Mouse (Mus musculus) heart, embryonic 12.5 days (tissue): ENCODE measurements around the gene Snx17. TPM values are rescaled to one million over a fixed set of nuclear protein-coding genes. Genes with fewer than 3 reads are reported as not detected.

Experiments used
- ATAC-seq: fragments of 200-750 bp; cut with Nextera tagmentation; 2 replicates; pipeline ENCODE4 v1.8.0; 2017; ENCODE audit warnings: moderate TSS enrichment, moderate library complexity; ENCODE audit not compliant: insufficient number of reproducible peaks, low FRiP score
- H3K27ac ChIP-seq: fragments of 300-500 bp; sonication (generic); 2 replicates; pipeline ENCODE4 v1.5.1; 2016; ENCODE audit warnings: mild to moderate bottlenecking, moderate library complexity; ENCODE audit not compliant: poor library complexity, severe bottlenecking
- H3K27me3 ChIP-seq: fragments of 300-500 bp; sonication (generic); replicated peaks from 2 replicates; pipeline ENCODE4 v1.6.1; 2016; ENCODE audit warnings: mild to moderate bottlenecking, moderate library complexity
- H3K36me3 ChIP-seq: fragments of 300-500 bp; sonication (generic); 2 replicates; pipeline ENCODE4 v1.6.1; 2016; ENCODE audit warnings: mild to moderate bottlenecking, moderate library complexity
- H3K4me1 ChIP-seq: fragments of 300-500 bp; sonication (generic); replicated peaks from 2 replicates; pipeline ENCODE4 v1.6.1; 2016; ENCODE audit warnings: mild to moderate bottlenecking
- H3K4me2 ChIP-seq: fragments of 300-500 bp; sonication (generic); 2 replicates; pipeline ENCODE4 v1.6.1; 2016; ENCODE audit warnings: mild to moderate bottlenecking, moderate library complexity
- H3K4me3 ChIP-seq: fragments of 300-500 bp; sonication (generic); 2 replicates; pipeline ENCODE4 v1.5.1; 2016; ENCODE audit warnings: mild to moderate bottlenecking
- H3K9ac ChIP-seq: fragments of 300-500 bp; sonication (generic); 2 replicates; pipeline ENCODE4 v1.6.1; 2016; ENCODE audit warnings: mild to moderate bottlenecking, moderate library complexity
- H3K9me3 ChIP-seq: fragments of 300-500 bp; sonication (generic); replicated peaks from 2 replicates; pipeline ENCODE4 v1.6.1; 2016; ENCODE audit warnings: mild to moderate bottlenecking, moderate library complexity
- WGBS: fragments of 180-500 bp; shearing (Covaris S2); methylation state at CpG from one replicate; pipeline ENCODE4 v1.1.7; 2016; 5-methylcytosine and 5-hydroxymethylcytosine counted together
- polyA plus RNA-seq: library from polyadenylated mRNA; unstranded; fragments of >200 nt; fragmentation: Nextera tagmentation; extraction: Ambion mirVana; gene quantifications from 2 replicates; pipeline ENCODE4 v1.2.1, GENCODE M21; 2016

The Snx17 gene
- polyA plus RNA-seq, 1 experiment from 2014 or later, result 112 TPM

DNA sequence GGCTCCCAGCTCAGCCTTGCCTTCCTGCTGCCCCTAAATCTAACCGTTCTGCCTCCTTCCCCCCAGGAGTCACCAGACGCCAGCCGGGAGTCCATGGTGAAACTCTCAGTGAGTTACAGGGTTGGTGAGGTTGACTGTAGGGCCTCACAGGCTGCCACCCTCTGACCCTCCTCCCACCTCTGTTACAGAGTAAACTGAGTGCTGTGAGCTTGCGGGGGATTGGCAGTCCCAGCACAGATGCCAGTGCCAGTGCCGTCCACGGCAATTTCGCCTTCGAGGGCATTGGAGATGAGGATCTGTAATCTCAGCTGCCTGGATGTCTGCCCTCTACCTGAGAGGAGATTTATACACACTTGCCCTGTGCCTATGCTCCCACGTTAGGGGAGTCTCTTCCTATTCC is 5.1 kb downstream of the Snx17 start:
- 81% methylated on average over 9 of the region's 9 CpGs for WGBS
- Histone ChIP-seq H3K27me3 (no peaks in the 10 kb centered on the region), H3K4me2 (no peak overlapping the region), H3K4me1 (peaks cover 27% of the 10 kb centered on the region), H3K36me3 (peaks cover 68% of the 10 kb centered on the region), H3K9ac (no peak overlapping the region), H3K27ac (no peak overlapping the region), H3K9me3 (peaks cover 5% of the 10 kb centered on the region), H3K4me3 (no peak overlapping the region)
- ATAC-seq, result no peak

DNA sequence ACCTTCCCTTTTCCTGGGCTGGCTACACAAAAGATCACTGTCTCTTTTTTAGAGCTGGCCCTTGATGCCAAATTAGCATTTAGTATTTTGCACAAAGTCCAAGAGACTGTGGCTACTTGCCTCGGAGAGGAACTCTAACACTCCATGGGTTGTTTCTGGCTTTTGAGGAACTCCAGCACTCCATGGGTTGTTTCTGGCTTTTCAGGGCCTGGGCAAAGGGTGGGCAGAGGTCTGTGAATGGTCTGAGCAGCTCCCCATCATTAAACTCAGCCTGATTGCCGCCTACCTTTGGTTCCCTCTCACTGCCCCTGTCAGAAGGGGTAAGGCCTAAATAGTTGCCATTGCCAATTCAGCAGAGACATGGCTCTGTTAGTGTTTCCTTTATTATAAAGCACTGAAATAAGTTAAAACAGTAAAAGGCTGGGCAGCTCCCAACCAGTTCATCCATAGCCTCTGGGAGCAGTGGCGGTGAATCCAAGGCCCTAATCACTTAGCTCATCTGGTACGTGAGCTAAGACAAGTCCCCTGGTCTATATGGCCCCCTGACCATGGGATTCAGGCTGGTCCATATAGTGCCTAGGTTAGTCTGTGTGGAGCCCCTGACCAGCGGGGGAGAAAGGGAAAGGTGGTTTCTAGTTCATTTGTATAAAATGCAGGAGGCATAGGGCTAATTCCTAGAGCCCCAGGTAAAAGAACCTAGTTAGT is 5.7 kb downstream of the Snx17 start:
- no peaks in the 10 kb centered on the region for H3K27me3 ChIP-seq
- peaks cover 74% of the 10 kb centered on the region for H3K36me3 ChIP-seq
- H3K4me2 ChIP-seq, result no peak overlapping the region
- peaks cover 5% of the 10 kb centered on the region for H3K9me3 ChIP-seq
- H3K4me1 ChIP-seq, result peaks cover 27% of the 10 kb centered on the region
- H3K4me3 ChIP-seq, result no peak overlapping the region
- 83% methylated on average over 5 of the region's 5 CpGs for WGBS
- no peak overlapping the region for H3K27ac ChIP-seq
- ATAC-seq, result no peak
- no peak overlapping the region for H3K9ac ChIP-seq

DNA sequence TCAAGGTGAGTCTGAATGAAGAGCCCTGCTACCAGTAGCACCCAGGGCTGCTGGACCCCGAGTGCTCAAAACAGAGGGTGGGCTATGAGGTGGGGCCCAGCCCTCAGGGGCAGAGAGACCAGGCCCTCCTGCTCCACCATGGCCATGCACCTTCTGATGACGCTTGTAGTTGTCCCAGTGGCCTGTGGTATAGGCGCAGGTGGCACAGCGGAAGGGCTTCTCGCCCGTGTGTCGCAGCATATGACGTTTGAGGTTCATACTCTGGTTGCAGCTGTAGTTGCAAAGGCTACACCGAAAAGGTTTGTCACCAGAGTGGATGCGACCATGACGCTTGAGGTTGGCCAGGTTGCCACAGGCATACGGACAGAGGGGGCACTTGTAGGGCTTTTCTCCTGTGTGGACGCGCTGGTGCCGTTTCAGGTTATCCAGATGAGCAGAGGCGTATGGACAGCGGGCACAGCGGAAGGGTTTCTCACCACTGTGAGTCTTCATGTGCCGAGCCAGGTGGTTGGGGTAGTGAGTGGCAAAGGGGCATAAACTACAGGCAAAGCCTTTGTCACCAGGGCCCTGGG is 6.4 kb downstream of the Snx17 start:
- H3K9ac ChIP-seq, result no peak overlapping the region
- H3K27me3 ChIP-seq, result no peaks in the 10 kb centered on the region
- peaks cover 21% of the 10 kb centered on the region for H3K4me1 ChIP-seq
- no peak overlapping the region for H3K4me3 ChIP-seq
- 91% methylated on average over 19 of the region's 19 CpGs for WGBS
- ATAC-seq, result no peak
- H3K27ac ChIP-seq, result no peak overlapping the region
- H3K36me3 ChIP-seq, result peaks cover 80% of the 10 kb centered on the region
- peaks cover 5% of the 10 kb centered on the region for H3K9me3 ChIP-seq
- H3K4me2 ChIP-seq, result no peak overlapping the region

- peaks cover 81% of the 10 kb centered on the region for H3K36me3 ChIP-seq
- no peak overlapping the region for H3K9ac ChIP-seq
- H3K4me2 ChIP-seq, result no peak overlapping the region
- peaks cover 18% of the 10 kb centered on the region for H3K4me1 ChIP-seq
- H3K9me3 ChIP-seq, result peaks cover 5% of the 10 kb centered on the region
- WGBS, result 83% methylated on average over 9 of the region's 9 CpGs
- H3K4me3 ChIP-seq, result 0 out of 2 replicates have a peak overlapping the region, but pooled peaks have one; percentile 2
- H3K27me3 ChIP-seq, result no peaks in the 10 kb centered on the region
- ATAC-seq, result no peak
- H3K27ac ChIP-seq, result no peak overlapping the region
These were observed 6.9 kb downstream of the Snx17 start for GRCm38 (mm10) chr5:31199893-31200292.

DNA sequence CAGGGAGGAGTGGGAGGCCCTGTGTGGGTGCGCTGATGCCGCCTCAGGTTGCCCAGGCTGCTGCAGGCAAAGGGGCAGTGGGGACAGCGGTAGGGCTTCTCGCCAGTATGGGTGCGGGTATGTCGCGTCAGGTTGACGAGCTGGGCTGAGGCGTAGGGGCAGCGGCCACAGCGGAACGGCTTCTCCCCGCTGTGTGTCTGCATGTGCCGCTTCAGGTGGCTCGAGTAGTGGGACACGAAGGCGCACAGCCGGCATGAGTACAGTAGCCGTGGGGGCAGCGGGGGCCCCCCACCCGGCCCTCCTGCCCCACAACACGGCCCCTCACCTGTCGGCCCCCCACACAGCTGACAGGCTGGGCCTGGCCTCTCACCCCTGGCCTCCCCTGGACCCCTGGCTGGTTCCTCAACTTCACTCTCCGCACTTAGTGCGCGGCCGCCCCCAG is 7.3 kb downstream of the Snx17 start:
- H3K27ac ChIP-seq, result no peak overlapping the region
- H3K27me3 ChIP-seq, result no peaks in the 10 kb centered on the region
- peaks cover 18% of the 10 kb centered on the region for H3K4me1 ChIP-seq
- peaks cover 82% of the 10 kb centered on the region for H3K36me3 ChIP-seq
- H3K4me3 ChIP-seq, result 0 out of 2 replicates have a peak overlapping the region, but pooled peaks have one; percentile 2
- H3K9me3 ChIP-seq, result peaks cover 5% of the 10 kb centered on the region
- ATAC-seq, result no peak
- WGBS, result 88% methylated on average over 27 of the region's 27 CpGs
- H3K4me2 ChIP-seq, result 0 out of 2 replicates have a peak overlapping the region, but pooled peaks have one; percentile 5
- H3K9ac ChIP-seq, result 0 out of 2 replicates have a peak overlapping the region, but pooled peaks have one; percentile 29

- WGBS, result 20% methylated on average over 13 of the region's 13 CpGs
- peak overlapping the region; percentile 84 for H3K9ac ChIP-seq
- H3K9me3 ChIP-seq, result peaks cover 5% of the 10 kb centered on the region
- peaks cover 18% of the 10 kb centered on the region for H3K4me1 ChIP-seq
- peaks cover 81% of the 10 kb centered on the region for H3K36me3 ChIP-seq
- peak overlapping the region; percentile 65 for H3K27ac ChIP-seq
- H3K4me3 ChIP-seq, result peak overlapping the region; percentile 70
- no peaks in the 10 kb centered on the region for H3K27me3 ChIP-seq
- peak overlapping the region; percentile 86 for H3K4me2 ChIP-seq
- ATAC-seq, result no peak
These were observed 8.2 kb downstream of the Snx17 start for GRCm38 (mm10) chr5:31201042-31201741.

DNA sequence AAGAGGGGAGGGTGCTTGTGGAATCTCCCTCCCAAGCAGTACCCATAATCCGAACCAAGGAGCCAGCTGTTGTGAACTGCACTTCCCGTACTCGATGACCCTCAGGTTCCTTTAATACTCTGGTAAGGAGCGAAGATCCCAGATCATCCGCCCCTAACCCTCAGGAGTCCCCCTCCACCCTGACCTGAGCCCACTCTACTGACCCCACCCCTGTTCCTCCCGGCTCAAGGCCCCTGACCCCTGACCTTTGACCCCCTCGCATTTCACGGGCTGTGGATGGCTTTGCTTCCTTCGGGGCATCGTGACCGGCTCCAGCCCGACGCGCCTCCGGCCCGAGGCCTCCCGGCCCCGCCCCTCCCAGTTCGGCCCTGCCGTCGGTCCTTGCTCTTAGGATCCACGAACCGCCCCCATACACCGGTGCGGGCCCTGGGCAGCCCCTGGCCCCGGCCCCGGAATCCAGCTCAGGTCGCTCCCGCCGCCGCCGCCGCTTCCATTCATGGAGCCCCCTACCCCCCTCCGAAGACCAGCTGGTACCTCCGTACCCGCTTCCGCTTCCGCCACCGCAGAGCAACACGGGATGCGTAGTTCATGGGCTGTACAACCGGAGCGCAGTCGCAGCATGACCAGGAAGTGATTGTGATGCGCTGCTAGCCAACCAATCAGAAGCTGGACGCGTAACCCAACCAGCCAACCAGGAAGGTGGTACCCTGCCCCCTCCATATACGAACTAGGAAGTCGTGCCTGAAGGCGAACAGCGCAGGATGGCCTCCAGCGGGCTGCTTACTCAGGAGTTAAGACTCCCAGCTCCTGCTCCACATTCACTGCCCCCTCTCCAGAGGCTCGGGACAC is 8.9 kb downstream of the Snx17 start, which contains the start of gene Zfp513:
Gene Zfp513, minus strand, starts transcription at position 562 of the 849 bp plus-strand sequence.
- ATAC-seq, result peak; percentile 97
- H3K4me1 ChIP-seq, result peaks cover 18% of the 10 kb centered on the region
- peak within 1 kb of the TSS; percentile 70 for H3K4me3 ChIP-seq
- H3K27me3 ChIP-seq, result no peaks in the 10 kb centered on the region
- H3K9me3 ChIP-seq, result peaks cover 5% of the 10 kb centered on the region
- peaks cover 79% of the 10 kb centered on the region for H3K36me3 ChIP-seq
- peak within 1 kb of the TSS; percentile 86 for H3K4me2 ChIP-seq
- under 1% methylated on average over 53 of the region's 53 CpGs for WGBS
- H3K27ac ChIP-seq, result peak within 1 kb of the TSS; percentile 85
- peak within 1 kb of the TSS; percentile 84 for H3K9ac ChIP-seq

- H3K27ac ChIP-seq, result peak overlapping the region; percentile 85; the same call in 1 of the 2 replicates
- H3K9me3 ChIP-seq, result peaks cover 5% of the 10 kb centered on the region
- peak overlapping the region; percentile 70 for H3K4me3 ChIP-seq
- H3K4me2 ChIP-seq, result peak overlapping the region; percentile 81
- peaks cover 18% of the 10 kb centered on the region for H3K4me1 ChIP-seq
- no peaks in the 10 kb centered on the region for H3K27me3 ChIP-seq
- ATAC-seq, result no peak
- H3K36me3 ChIP-seq, result peaks cover 79% of the 10 kb centered on the region
- H3K9ac ChIP-seq, result peak overlapping the region; percentile 84
- 83% methylated on average over 7 of the region's 7 CpGs for WGBS
These were observed 9.9 kb downstream of the Snx17 start for GRCm38 (mm10) chr5:31202933-31203332.

GRCm38 (mm10) chr5:31203866-31204265 is 10.8 kb downstream of the Snx17 start:
- H3K9ac ChIP-seq, result no peak overlapping the region
- no peaks in the 10 kb centered on the region for H3K27me3 ChIP-seq
- H3K4me1 ChIP-seq, result peaks cover 18% of the 10 kb centered on the region
- H3K9me3 ChIP-seq, result peaks cover 5% of the 10 kb centered on the region
- no peak overlapping the region for H3K4me2 ChIP-seq
- no peak overlapping the region for H3K4me3 ChIP-seq
- no peak for ATAC-seq
- peaks cover 73% of the 10 kb centered on the region for H3K36me3 ChIP-seq
- H3K27ac ChIP-seq, result no peak overlapping the region
- 89% methylated on average over 2 of the region's 2 CpGs for WGBS

- WGBS, result 92% methylated on average over 6 of the region's 6 CpGs
- Histone ChIP-seq H3K27ac (no peak overlapping the region), H3K9me3 (peaks cover 5% of the 10 kb centered on the region), H3K4me1 (peaks cover 18% of the 10 kb centered on the region), H3K36me3 (peaks cover 68% of the 10 kb centered on the region), H3K9ac (no peak overlapping the region), H3K4me3 (no peak overlapping the region), H3K4me2 (no peak overlapping the region), H3K27me3 (no peaks in the 10 kb centered on the region)
- ATAC-seq, result no peak
These were observed 11.4 kb downstream of the Snx17 start for GRCm38 (mm10) chr5:31204421-31204820.
